ENCODE assay signal across 8 mouse cellular contexts in genomic region chr14:54432078-54432836, GRCm38 (mm10). TPM values are rescaled to one million over a fixed set of nuclear protein-coding genes. Genes with fewer than 3 reads are reported as not detected.
DNase-seq lines count a peak whose midpoint lies in the region; ATAC-seq lines count a peak whose summit lies in the region.

No protein-coding gene starts in this region.

- H3K36me3 ChIP-seq in embryonic facial prominence, embryonic 12.5 days, result peaks cover 34% of the 10 kb centered on the region
- peaks cover 45% of the 10 kb centered on the region for H3K36me3 ChIP-seq in hindbrain, embryonic 10.5 days
- peaks cover 32% of the 10 kb centered on the region for H3K36me3 ChIP-seq in liver, embryonic 12.5 days
- H3K36me3 ChIP-seq in neural tube, embryonic 12.5 days, result peaks cover 6% of the 10 kb centered on the region; the same call in 1 of the 2 replicates

- ATAC-seq in CD4-positive, CD25-positive, alpha-beta regulatory T cell, adult 4 months, result no peak
- 0 out of 2 replicates have a peak, but pooled peaks have one; percentile 13 for ATAC-seq in embryonic facial prominence, embryonic 12.5 days (ENCODE audit: insufficient number of reproducible peaks, insufficient read depth, low FRiP score, low TSS enrichment)
- no peak for ATAC-seq in liver, embryonic 12.5 days
- peak; percentile 18; the same call in 1 of the 2 replicates for ATAC-seq in neural tube, embryonic 12.5 days (ENCODE audit: low FRiP score, low read depth)

- no peaks in the 10 kb centered on the region for H3K9me3 ChIP-seq in embryonic facial prominence, embryonic 12.5 days
- H3K9me3 ChIP-seq in hindbrain, embryonic 10.5 days, result no peaks in the 10 kb centered on the region
- no peaks in the 10 kb centered on the region for H3K9me3 ChIP-seq in liver, embryonic 12.5 days (replicated peaks)
- H3K9me3 ChIP-seq in neural tube, embryonic 12.5 days, result no peaks in the 10 kb centered on the region

- peak; percentile 54 for DNase-seq in CD4-positive, CD25-positive, alpha-beta regulatory T cell, adult 2 months (ENCODE audit: low read depth, low spot score)
- peak; percentile 38 for DNase-seq in CD4-positive helper T cell, adult 2 months (ENCODE audit: low read depth, low spot score)
- DNase-seq in hindbrain, embryonic 10.5 days (ENCODE audit: low spot score), result peak; percentile 68
- DNase-seq in c-Kit-positive CD71-positive TER-119-positive erythroid progenitor cells, embryonic 14.5 days (ENCODE audit: low spot score), result no peak

- H3K27ac ChIP-seq in embryonic facial prominence, embryonic 12.5 days, result peak overlapping the region; percentile 99
- H3K27ac ChIP-seq in hindbrain, embryonic 10.5 days, result peak overlapping the region; percentile 98
- H3K27ac ChIP-seq in liver, embryonic 12.5 days, result peak overlapping the region; percentile 77
- H3K27ac ChIP-seq in neural tube, embryonic 12.5 days, result peak overlapping the region; percentile 51; the same call in 1 of the 2 replicates

- no peaks in the 10 kb centered on the region for H3K27me3 ChIP-seq in embryonic facial prominence, embryonic 12.5 days
- peaks cover 9% of the 10 kb centered on the region for H3K27me3 ChIP-seq in hindbrain, embryonic 10.5 days (ENCODE audit: insufficient read depth, poor library complexity, severe bottlenecking)
- H3K27me3 ChIP-seq in liver, embryonic 12.5 days (replicated peaks), result peaks cover 65% of the 10 kb centered on the region
- peaks cover 3% of the 10 kb centered on the region; the same call in 1 of the 2 replicates for H3K27me3 ChIP-seq in neural tube, embryonic 12.5 days (replicated peaks)

- 1% methylated on average over 54 of the region's 54 CpGs for WGBS in embryonic facial prominence, embryonic 12.5 days
- 1% methylated on average over 54 of the region's 54 CpGs for WGBS in hindbrain, embryonic 10.5 days
- WGBS in liver, embryonic 12.5 days (ENCODE audit: insufficient replicate concordance), result 5% methylated on average over 54 of the region's 54 CpGs
- WGBS in neural tube, embryonic 12.5 days, result 4% methylated on average over 54 of the region's 54 CpGs

- peak overlapping the region; percentile 97 for H3K9ac ChIP-seq in embryonic facial prominence, embryonic 12.5 days
- peak overlapping the region; percentile 76 for H3K9ac ChIP-seq in liver, embryonic 12.5 days
- peak overlapping the region; percentile 88 for H3K9ac ChIP-seq in neural tube, embryonic 12.5 days

- peak overlapping the region; percentile 92 for H3K4me2 ChIP-seq in embryonic facial prominence, embryonic 12.5 days (replicated peaks)
- peak overlapping the region; percentile 69 for H3K4me2 ChIP-seq in liver, embryonic 12.5 days
- H3K4me2 ChIP-seq in neural tube, embryonic 12.5 days (replicated peaks), result peak overlapping the region; percentile 71

- peak overlapping the region; percentile 87 for H3K4me3 ChIP-seq in embryonic facial prominence, embryonic 12.5 days
- H3K4me3 ChIP-seq in hindbrain, embryonic 10.5 days, result peak overlapping the region; percentile 78
- peak overlapping the region; percentile 63 for H3K4me3 ChIP-seq in liver, embryonic 12.5 days
- peak overlapping the region; percentile 62 for H3K4me3 ChIP-seq in neural tube, embryonic 12.5 days

- H3K4me1 ChIP-seq in embryonic facial prominence, embryonic 12.5 days, result peaks cover 44% of the 10 kb centered on the region
- H3K4me1 ChIP-seq in hindbrain, embryonic 10.5 days (replicated peaks), result peaks cover 76% of the 10 kb centered on the region
- peaks cover 68% of the 10 kb centered on the region for H3K4me1 ChIP-seq in liver, embryonic 12.5 days
- H3K4me1 ChIP-seq in neural tube, embryonic 12.5 days, result peaks cover 44% of the 10 kb centered on the region

RNA-seq across cellular contexts. Expression of gene Mmp14, which starts 0.8 kb away (rescaled TPM):
- not detected for polyA plus RNA-seq in CD4-positive, CD25-positive, alpha-beta regulatory T cell, adult 4 months (2017; shearing (Covaris generic))
- polyA plus RNA-seq in embryonic facial prominence, embryonic 12.5 days (2016; fragmentation: Nextera tagmentation; extraction: Ambion mirVana), result 182 and 194 TPM in 2 replicates
- 75.1 and 76.1 TPM in 2 replicates for polyA plus RNA-seq in hindbrain, embryonic 10.5 days (2016; fragmentation: Nextera tagmentation; extraction: Ambion mirVana)
- 36.7 and 38.2 TPM in 2 replicates for polyA plus RNA-seq in liver, embryonic 12.5 days (2016; fragmentation: Nextera tagmentation; extraction: Ambion mirVana)
- polyA plus RNA-seq in neural tube, embryonic 12.5 days (2016; fragmentation: Nextera tagmentation; extraction: Ambion mirVana), result 79.5 and 81.0 TPM in 2 replicates

RNA-seq across cellular contexts. Expression of gene Mrpl52, which starts 5.5 kb away (rescaled TPM):
- polyA plus RNA-seq in CD4-positive, CD25-positive, alpha-beta regulatory T cell, adult 4 months (2017; shearing (Covaris generic)), result 100 to 1,000 TPM; 216 to 249 TPM
- 253 and 263 TPM in 2 replicates for polyA plus RNA-seq in embryonic facial prominence, embryonic 12.5 days (2016; fragmentation: Nextera tagmentation; extraction: Ambion mirVana)
- 198 and 224 TPM in 2 replicates for polyA plus RNA-seq in hindbrain, embryonic 10.5 days (2016; fragmentation: Nextera tagmentation; extraction: Ambion mirVana)
- polyA plus RNA-seq in liver, embryonic 12.5 days (2016; fragmentation: Nextera tagmentation; extraction: Ambion mirVana), result 269 and 282 TPM in 2 replicates
- polyA plus RNA-seq in neural tube, embryonic 12.5 days (2016; fragmentation: Nextera tagmentation; extraction: Ambion mirVana), result 250 and 276 TPM in 2 replicates

RNA-seq across cellular contexts. Expression of gene Slc7a7, which starts 14.7 kb away (rescaled TPM):
- 1 to 10 TPM; 1.2 to 1.3 TPM for polyA plus RNA-seq in CD4-positive, CD25-positive, alpha-beta regulatory T cell, adult 4 months (2017; shearing (Covaris generic))
- 4.8 and 5.2 TPM in 2 replicates for polyA plus RNA-seq in embryonic facial prominence, embryonic 12.5 days (2016; fragmentation: Nextera tagmentation; extraction: Ambion mirVana)
- 5.0 and 5.5 TPM in 2 replicates for polyA plus RNA-seq in hindbrain, embryonic 10.5 days (2016; fragmentation: Nextera tagmentation; extraction: Ambion mirVana)
- polyA plus RNA-seq in liver, embryonic 12.5 days (2016; fragmentation: Nextera tagmentation; extraction: Ambion mirVana), result 8.4 and 8.5 TPM in 2 replicates
- 5.6 and 5.7 TPM in 2 replicates for polyA plus RNA-seq in neural tube, embryonic 12.5 days (2016; fragmentation: Nextera tagmentation; extraction: Ambion mirVana)

RNA-seq across cellular contexts. Expression of gene Lrp10, which starts 31.7 kb away (rescaled TPM):
- polyA plus RNA-seq in CD4-positive, CD25-positive, alpha-beta regulatory T cell, adult 4 months (2017; shearing (Covaris generic)), result 10 to 100 TPM; 59.9 to 60.2 TPM
- 33.1 and 34.6 TPM in 2 replicates for polyA plus RNA-seq in embryonic facial prominence, embryonic 12.5 days (2016; fragmentation: Nextera tagmentation; extraction: Ambion mirVana)
- polyA plus RNA-seq in hindbrain, embryonic 10.5 days (2016; fragmentation: Nextera tagmentation; extraction: Ambion mirVana), result 30.9 and 32.4 TPM in 2 replicates
- polyA plus RNA-seq in liver, embryonic 12.5 days (2016; fragmentation: Nextera tagmentation; extraction: Ambion mirVana), result 31.2 and 32.9 TPM in 2 replicates
- 34.9 and 37.5 TPM in 2 replicates for polyA plus RNA-seq in neural tube, embryonic 12.5 days (2016; fragmentation: Nextera tagmentation; extraction: Ambion mirVana)

RNA-seq across cellular contexts. Expression of gene Rem2, which starts 43.6 kb away (rescaled TPM):
- polyA plus RNA-seq in CD4-positive, CD25-positive, alpha-beta regulatory T cell, adult 4 months (2017; shearing (Covaris generic)), result 1 to 10 TPM in 1 of 2 experiments, under 1 TPM in 1; 0.54 to 1.1 TPM
- polyA plus RNA-seq in embryonic facial prominence, embryonic 12.5 days (2016; fragmentation: Nextera tagmentation; extraction: Ambion mirVana), result 5.5 and 6.9 TPM in 2 replicates
- polyA plus RNA-seq in hindbrain, embryonic 10.5 days (2016; fragmentation: Nextera tagmentation; extraction: Ambion mirVana), result 20.8 and 40.2 TPM in 2 replicates
- polyA plus RNA-seq in liver, embryonic 12.5 days (2016; fragmentation: Nextera tagmentation; extraction: Ambion mirVana), result 0.19 and 0.39 TPM in 2 replicates
- polyA plus RNA-seq in neural tube, embryonic 12.5 days (2016; fragmentation: Nextera tagmentation; extraction: Ambion mirVana), result 40.0 and 41.4 TPM in 2 replicates

Comparison
In these comparisons a context has a peak if more than half of its experiments do, and no peak if none do; other contexts are left out.
1. ATAC-seq: peak in embryonic facial prominence, embryonic 12.5 days (single experiment) and neural tube, embryonic 12.5 days (single experiment); none in CD4-positive, CD25-positive, alpha-beta regulatory T cell, adult 4 months (single experiment) and liver, embryonic 12.5 days (single experiment).
2. RNA of gene Mmp14, which starts 0.8 kb away (polyA plus RNA-seq): 182 to 194 TPM in embryonic facial prominence, embryonic 12.5 days, 79.5 to 81.0 TPM in neural tube, embryonic 12.5 days, 75.1 to 76.1 TPM in hindbrain, embryonic 10.5 days and 36.7 to 38.2 TPM in liver, embryonic 12.5 days; not detected in CD4-positive, CD25-positive, alpha-beta regulatory T cell, adult 4 months; every median in the first group is over 10 times any median in the second.
3. Peak in every context shown above with its lines, with median percentiles within 50 percentile points of each other: H3K27ac ChIP-seq, H3K4me2 ChIP-seq, H3K4me3 ChIP-seq and H3K9ac ChIP-seq.